Mouse (Mus musculus) heart, adult 8-10 months (tissue): ENCODE data around the gene Nol9. TPM values are rescaled to one million over a fixed set of nuclear protein-coding genes. Genes with fewer than 3 reads are reported as not detected.
A peak's percentile ranks its signal among the peaks of the same experiment; 100 is the strongest.
"Not testable (repeated sequence)": the region's sequence is repeated elsewhere in the genome, so short reads cannot be mapped to it uniquely, and the experiment has no call there.

Experiments used
- DNase-seq: peaks from one replicate; pipeline ENCODE4 v3.0.0; 2022; ENCODE audit warnings: low spot score
- total RNA-seq, 4 experiments: library from RNA; stranded (reverse); gene quantifications; 2 replicates each; pipeline ENCODE4 v1.2.4; 2022

Gene Nol9
- total RNA-seq, 4 experiments from 2014 or later, result 8.3 to 10.0 (median 9.4) TPM

DNA sequence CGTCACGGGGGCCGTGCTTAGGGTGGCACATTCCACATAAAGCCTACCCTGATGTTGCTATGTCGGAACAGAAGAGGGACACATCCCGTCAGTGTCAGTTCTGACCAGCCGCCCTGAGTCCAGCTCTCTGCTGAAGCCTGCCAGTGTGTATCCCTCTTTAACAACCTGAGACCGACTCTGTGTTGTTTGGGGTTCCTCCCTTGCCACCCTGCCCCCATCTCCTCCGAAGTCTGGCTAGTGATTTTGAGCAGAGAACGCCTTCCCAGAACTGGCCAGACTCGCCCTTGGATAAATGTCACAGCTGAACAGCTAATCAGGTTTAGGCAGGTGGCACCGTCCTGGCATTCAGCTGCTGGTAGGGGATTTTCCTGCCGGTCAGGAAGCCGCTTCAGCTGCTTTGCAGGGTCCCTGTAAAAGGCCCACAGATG, 28.4 kb upstream of the Nol9 start:
- DNase-seq, result no peak

GRCm38 (mm10) chr4:152011171-152011760, 27.9 kb upstream of the Nol9 start:
- no peak for DNase-seq

DNA sequence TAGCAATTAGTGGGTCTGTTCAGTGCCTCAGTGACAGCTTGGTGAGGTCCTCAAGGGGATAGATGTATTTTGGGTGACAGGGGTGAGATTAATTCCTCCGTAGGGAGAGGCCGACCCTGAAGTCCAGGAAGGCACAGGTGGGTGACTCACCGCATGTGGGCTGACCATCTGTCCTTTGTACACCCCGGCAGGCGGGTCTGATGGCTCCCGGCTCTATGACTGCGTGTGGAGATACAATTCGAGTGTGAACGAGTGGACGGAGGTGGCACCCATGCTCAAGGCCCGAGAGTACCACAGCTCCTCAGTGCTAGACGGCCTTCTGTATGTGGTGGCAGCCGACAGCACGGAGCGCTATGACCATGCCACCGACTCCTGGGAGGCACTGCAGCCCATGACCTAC, 27.0 kb upstream of the Nol9 start:
- DNase-seq, result no peak

DNA sequence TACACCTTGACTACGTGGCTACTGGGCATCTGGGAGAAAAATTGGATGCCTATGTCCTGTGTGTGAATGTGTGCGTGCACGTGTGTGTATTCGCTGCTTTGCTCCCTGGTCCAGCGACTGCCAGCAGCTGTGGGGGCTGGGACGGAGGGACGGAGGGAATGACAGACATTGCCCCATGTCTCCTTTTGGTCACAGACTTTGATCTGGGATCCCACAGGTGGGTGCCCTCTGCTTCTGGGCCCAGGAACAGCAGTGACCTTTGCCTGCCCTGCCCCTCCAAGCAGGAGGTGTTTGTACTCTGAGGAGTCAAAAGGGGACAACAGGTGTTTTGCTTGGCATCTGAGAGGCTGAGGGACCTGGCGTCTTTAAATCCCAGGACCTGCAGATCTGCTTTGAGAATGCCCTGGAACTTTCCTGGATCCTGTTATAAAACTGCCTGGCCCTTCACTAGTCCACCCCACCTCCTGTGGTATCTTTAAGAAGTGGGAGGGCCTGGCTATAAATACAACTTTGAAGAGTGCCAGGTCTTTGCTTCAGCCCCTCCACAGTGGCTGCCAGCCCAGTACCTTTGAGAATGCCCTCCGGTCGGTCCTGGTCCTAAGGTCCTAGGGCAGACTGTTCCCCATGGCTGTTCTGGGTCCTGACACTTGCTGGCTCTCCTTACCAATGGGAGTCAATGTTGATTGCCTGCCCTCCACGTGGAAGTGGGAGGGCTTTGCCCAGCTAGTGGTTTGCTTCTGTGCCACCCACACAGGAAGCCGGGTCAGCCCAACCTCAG, 25.9 kb upstream of the Nol9 start:
- peak; percentile 69 for DNase-seq

GRCm38 (mm10) chr4:152019073-152019472, 20.0 kb upstream of the Nol9 start:
- no peak for DNase-seq

DNA sequence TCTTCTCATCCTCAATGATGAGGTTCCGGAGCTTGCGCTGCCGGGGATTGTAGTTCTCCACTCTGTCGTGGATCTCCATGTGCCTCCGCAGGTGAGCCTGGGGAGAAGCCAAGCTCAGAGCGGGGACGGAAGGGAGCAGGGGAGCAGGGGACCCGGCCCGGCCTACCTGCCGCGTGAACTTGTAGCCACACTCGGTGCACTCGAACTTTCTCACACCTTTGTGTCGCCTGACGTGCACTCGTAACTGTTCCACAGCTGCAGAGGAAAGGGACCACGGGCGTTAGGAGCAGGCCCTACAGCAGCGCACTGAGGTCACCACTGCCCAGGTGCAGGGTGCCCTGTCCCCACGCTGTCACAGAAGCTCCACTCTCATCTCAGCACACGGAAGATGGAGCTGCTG, 19.1 kb upstream of the Nol9 start:
- DNase-seq, result no peak

- DNase-seq, result no peak
Measured at GRCm38 (mm10) chr4:152021568-152022097, 17.5 kb upstream of the Nol9 start.

GRCm38 (mm10) chr4:152022506-152022905, 16.6 kb upstream of the Nol9 start:
- no peak for DNase-seq

DNA sequence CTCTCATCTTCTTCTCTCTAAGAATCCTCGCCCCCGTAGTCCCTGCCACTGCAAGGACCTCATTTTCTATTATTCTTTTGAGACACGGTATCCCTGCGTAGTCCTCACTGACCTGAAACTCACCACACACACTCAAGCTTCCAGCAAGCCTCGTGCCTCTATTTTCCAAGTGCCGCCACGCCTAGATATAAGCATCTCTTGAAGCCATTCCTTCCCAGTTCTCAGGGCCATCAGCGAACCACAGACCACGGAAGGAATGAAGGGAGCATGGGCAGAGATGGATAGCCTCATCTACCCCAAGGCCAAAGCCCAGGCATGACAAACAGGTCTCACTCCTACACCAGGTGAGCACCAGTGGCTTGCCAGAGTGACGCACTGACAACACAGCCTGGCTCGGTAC, 14.6 kb upstream of the Nol9 start:
- no peak for DNase-seq

DNA sequence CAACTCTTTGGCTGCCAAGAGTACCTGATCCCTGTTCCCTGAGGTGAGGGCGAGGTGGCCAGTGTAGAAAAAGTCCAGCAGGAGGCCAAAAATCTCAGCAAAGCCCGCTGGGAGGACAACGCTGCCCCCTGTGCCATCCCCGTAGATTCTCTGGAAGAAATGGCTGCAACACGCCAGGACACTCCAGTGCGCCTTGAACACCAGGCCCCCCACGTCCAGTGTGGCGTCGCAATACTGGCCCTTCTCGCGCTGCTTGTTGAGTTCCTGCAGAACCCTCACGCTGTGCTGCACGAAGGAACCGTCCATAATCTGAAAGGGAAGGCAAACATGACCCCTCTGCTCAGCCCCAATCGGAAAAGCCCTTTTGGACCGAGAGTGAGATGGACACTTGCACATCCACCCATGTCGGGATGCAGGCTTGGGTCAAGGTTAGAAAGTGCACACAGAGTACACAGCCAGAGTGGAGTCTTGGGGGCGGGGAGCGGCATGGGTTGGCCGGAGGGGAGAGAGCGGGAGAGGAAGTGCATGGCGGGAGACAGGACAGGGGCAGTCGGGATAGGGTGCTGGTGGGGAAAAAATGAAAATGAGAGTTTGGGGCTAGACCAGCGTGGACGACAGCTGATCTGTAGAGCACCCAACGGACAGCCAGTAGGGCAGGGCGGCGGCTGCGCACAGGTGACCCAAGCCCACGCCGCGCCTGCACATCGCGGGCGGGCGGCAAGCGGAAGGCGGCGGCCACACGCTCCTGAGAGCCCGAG, 12.2 kb upstream of the Nol9 start:
- no peak for DNase-seq

- peak; percentile 97 for DNase-seq
Measured at GRCm38 (mm10) chr4:152027524-152027923, 11.6 kb upstream of the Nol9 start, which contains the start of gene Zbtb48. Gene Zbtb48 (minus strand): TSS chr4:152027671.

- DNase-seq, result no peak
Measured at GRCm38 (mm10) chr4:152028456-152028855, 10.7 kb upstream of the Nol9 start.

DNA sequence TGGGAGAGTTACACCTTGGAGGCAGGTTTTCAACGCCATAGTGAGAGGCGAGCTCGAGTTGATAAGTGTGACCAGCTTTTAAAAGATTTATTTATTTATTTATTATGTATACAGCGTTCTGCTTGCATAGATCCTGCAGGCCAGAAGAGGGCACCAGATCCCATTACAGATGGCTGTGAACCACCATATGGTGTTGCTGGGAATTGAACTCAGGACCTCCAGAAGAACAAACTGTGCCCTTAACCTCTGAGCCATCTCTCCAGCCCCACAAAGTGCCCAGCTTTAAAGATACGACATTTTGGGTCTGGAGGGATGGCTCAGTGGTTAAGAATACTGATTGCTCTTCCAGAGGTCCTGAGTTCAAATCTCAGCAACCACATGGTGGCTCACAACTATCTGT, 10.0 kb upstream of the Nol9 start:
- no peak for DNase-seq

GRCm38 (mm10) chr4:152029997-152030396, 9.1 kb upstream of the Nol9 start:
- no peak for DNase-seq

- DNase-seq, result no peak
Measured at GRCm38 (mm10) chr4:152032922-152033321, 6.2 kb upstream of the Nol9 start.

- not testable (repeated sequence) for DNase-seq
Measured at GRCm38 (mm10) chr4:152036464-152036863, 2.7 kb upstream of the Nol9 start.

DNA sequence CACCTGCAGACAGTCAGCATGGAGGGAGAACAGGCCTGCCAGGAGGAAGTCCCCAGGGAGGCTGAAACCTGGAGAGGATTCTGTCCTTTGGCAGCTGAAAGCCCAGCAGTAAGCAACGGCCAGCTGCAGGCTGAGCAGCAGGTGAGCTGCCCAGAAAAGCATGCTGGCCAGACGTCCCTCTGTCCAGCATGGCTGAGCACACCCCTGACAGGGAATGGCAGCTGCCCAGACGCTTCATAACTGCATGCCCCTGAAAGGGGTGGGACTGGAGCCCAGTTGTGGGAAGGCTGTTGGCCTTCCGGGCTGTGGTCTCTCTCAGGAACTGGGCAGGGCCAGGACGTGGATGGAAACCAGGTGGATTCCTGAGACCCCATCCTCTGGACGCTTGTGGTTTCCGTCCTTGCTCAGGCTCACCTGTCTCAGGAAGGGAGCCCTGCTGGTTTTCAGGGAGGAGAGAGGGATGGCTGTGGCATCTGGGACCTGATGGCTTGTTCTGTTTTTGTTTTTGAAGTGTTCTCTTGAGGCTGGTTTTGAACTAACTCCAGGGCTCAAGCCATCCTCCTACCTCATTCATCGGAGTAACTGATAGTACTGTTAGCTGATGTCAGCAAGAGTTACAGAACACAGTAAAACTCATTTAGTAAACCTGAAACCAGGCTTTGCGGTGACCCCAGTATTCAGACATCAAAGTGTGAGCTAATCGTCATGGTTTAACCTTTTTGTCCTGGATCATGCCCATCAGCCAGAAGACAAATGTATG, 716 bp upstream of the Nol9 start, which contains the start of gene Tas1r1:
Gene Tas1r1 (minus strand): TSS at position 344 of the 760 bp plus-strand sequence.
- no peak for DNase-seq

- no peak for DNase-seq
Measured at GRCm38 (mm10) chr4:152039831-152040310, 750 bp downstream of the Nol9 start.

- no peak for DNase-seq
Measured at GRCm38 (mm10) chr4:152041924-152042641, 3.0 kb downstream of the Nol9 start.

- no peak for DNase-seq
Measured at GRCm38 (mm10) chr4:152043171-152043570, 4.0 kb downstream of the Nol9 start.

DNA sequence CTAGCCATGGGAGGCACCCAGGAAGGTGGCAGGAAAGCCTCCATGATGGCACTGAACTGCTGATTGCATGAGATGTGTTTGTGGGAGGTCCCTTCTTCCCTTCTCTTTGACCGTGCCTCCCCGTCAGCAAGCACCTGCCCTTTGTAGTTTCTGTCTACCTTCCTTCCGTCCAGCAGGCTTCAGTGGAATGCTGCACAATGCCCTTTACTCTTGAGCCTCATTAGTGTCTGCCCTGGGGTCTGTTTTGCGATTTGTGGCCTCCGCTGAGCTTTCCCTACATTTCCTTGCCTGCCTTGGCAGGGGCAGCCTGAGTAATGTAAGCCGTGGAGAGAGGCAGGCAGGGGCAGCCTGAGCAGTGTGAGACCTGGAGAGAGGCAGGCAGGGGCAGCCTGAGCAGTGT, 5.5 kb downstream of the Nol9 start:
- no peak for DNase-seq
